Mouse (Mus musculus) gastrocnemius, adult 2 months (tissue): ENCODE measurements at regions not wholly inside any gene's neighbourhood (a gene's known extent, or its start where the extent isn't known, plus 50 kb on each side); places are given as distances from the start of the nearest gene placed in this dataset.

Experiments used
- DNase-seq: peaks from one replicate; pipeline ENCODE4 v3.0.0; 2022
- H3K27ac ChIP-seq: fragments of 200-600 bp; 2 replicates; pipeline ENCODE4 v1.8.1; 2022; ENCODE audit warnings: mild to moderate bottlenecking
- H3K4me3 ChIP-seq: fragments of 200-600 bp; 2 replicates; pipeline ENCODE4 v1.8.1; 2022; ENCODE audit warnings: mild to moderate bottlenecking, moderate library complexity
- CTCF ChIP-seq: fragments of 200-600 bp; IDR thresholded peaks from 2 replicates; pipeline ENCODE4 v1.8.1; 2022; ENCODE audit warnings: antibody characterized with exemption, mild to moderate bottlenecking, moderate library complexity
- intact Hi-C: fragments of 180-260 bp; cut with DNase I; formaldehyde crosslinking; loops from one replicate; pipeline ENCODE4 v1.15.1; 2025

DNA sequence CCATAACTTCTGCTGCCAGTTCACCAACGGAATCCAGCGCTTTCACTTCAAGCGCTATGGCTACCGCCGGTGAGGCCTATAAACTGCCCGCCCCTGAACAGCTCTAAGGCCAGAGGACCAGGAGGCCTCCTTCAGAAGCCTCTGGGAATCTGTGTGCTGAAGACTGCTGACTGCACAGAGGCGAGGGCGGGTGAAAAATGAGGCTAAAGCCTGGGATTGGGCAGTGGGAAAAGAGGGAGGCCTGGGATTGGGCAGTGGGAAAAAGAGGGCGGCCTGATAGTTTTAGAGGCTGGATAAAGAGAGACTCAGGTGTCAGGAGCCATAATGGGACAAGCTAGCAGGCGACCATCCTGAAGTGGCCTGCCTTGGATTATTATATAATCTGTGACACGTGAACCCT, 80.8 kb downstream of the Plekhb2 start:
- DNase-seq = no peak
- intact Hi-C loops = no loop called here
- no peak for TF ChIP-seq CTCF
- H3K27ac ChIP-seq = no peak overlapping the region
- H3K4me3 ChIP-seq = no peak overlapping the region

DNA sequence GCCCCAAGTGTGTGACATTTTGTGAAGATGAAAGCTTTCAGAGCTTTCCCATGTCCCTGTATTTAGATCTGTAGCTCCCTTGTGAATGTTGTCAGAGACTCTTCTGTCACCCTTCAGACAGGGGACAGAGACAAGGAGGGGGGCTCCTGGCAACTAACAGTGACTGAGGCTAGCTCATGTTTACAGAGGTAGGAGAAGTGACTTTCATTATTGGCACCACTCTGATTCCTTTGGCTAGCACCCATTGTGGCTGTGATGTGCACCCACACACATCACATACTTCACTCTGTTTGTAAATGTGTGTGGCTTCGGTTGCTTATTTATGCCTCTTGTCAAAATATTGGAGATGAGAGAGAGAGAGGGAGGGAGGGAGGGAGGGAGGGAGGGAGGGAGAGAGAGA, 93.4 kb downstream of the Plekhb2 start:
- intact Hi-C loops = no loop called here
- H3K4me3 ChIP-seq = no peak overlapping the region
- no peak overlapping the region for H3K27ac ChIP-seq
- no peak for DNase-seq
- no peak for TF ChIP-seq CTCF

GRCm38 (mm10) chr1:34961633-34962507, 112.1 kb downstream of the Plekhb2 start:
- no peak overlapping the region for H3K4me3 ChIP-seq
- DNase-seq = no peak
- H3K27ac ChIP-seq = no peak overlapping the region
- TF ChIP-seq CTCF = no peak
- intact Hi-C loops = no loop called here

DNA sequence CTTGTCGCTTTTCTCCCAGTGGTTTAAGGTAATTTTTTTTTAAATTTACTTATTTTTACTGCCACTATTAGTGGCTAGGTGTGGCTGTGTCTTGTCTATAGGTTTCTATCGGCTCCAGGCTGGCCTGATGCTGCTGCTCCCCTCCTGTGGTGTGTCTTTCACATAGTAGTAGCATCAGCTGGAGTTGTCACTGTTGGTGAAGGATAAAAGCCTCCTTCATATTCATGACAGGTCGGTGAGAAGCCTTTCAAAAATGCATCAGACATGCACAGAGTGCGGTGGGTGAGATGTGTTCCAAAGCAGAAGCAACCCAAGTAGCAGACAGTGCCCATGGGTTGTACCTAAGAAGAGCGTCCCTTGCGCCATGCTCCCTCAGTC, 112.7 kb downstream of the Plekhb2 start:
- Histone ChIP-seq H3K4me3 (no peak overlapping the region), H3K27ac (no peak overlapping the region)
- no peak for TF ChIP-seq CTCF
- intact Hi-C loops = no loop called here
- DNase-seq = no peak

GRCm38 (mm10) chr1:34974801-34975200, 125.0 kb downstream of the Plekhb2 start:
- no peak for TF ChIP-seq CTCF
- DNase-seq = no peak
- intact Hi-C loops = no loop called here
- Histone ChIP-seq H3K4me3 (no peak overlapping the region), H3K27ac (no peak overlapping the region)

GRCm38 (mm10) chr1:34978156-34978555, 128.4 kb downstream of the Plekhb2 start:
- no peak overlapping the region for H3K4me3 ChIP-seq
- no peak for DNase-seq
- intact Hi-C loops = no loop called here
- no peak overlapping the region for H3K27ac ChIP-seq
- no peak for TF ChIP-seq CTCF

DNA sequence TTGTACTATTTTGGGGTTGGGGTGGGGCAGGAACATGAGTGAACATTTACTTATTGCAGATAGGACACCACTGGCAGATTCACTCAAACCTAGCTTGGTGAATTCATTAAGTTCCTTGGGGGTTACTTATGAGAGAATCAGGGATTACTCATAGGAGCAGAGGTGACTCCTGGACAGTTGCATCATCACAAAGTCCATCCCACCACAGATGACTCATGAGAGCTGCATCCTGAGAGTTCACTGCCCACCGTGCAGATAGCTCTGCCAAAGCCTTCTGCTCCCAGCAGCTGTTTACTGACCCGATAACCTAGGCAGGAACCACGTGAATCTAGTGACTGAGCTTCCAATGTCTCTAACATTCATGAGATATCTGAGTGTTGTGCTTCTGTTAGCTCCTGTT, 129.6 kb downstream of the Plekhb2 start:
- DNase-seq = no peak
- TF ChIP-seq CTCF = no peak
- intact Hi-C loops = no loop called here
- no peak overlapping the region for H3K4me3 ChIP-seq
- no peak overlapping the region for H3K27ac ChIP-seq

- H3K4me3 ChIP-seq = no peak overlapping the region
- no peak overlapping the region for H3K27ac ChIP-seq
- no peak for DNase-seq
- TF ChIP-seq CTCF = no peak
- intact Hi-C loops = no loop called here
These were observed 132.2 kb downstream of the Plekhb2 start for GRCm38 (mm10) chr1:34981934-34982333.

DNA sequence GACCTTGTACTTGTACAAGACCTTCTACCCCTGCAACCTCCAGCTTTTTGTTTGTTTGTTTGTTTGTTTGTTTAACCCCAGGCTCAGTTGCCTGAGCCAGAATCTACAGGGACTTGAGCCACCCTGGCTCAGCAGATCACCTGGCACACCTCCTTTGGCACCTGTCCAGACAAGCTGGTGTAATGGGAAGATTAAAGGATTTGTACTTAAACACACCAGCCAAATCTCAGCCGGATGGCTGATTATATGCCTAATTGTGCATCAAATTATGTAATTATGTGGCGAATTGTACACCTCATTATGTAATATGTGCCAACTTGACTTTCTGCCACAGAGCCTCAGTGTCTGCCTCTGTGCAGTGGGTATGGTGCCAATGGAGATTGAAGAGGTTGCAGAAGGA, 133.2 kb downstream of the Plekhb2 start:
- no peak for TF ChIP-seq CTCF
- intact Hi-C loops = no loop called here
- Histone ChIP-seq H3K4me3 (no peak overlapping the region), H3K27ac (no peak overlapping the region)
- DNase-seq = no peak

DNA sequence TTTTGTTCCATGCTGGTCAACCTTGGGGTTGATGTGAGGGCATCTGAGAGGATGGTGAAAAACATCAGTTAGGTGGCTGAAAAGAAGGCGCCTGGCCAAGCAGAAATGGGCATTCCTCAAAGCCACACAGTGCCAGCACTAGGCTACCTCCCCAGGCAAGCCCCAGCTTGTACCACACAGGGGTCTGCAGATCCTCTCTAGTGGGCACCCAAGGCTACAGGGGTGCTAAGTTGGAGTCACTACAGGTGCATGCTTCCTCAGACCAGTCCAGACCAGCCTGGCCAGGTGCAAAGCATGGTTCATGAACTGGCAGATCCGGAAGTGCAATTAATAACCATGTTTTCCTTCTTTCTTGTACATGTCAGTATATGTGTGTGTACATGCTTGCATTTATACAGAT, 137.1 kb downstream of the Plekhb2 start:
- H3K27ac ChIP-seq = no peak overlapping the region
- TF ChIP-seq CTCF = no peak
- intact Hi-C loops = no loop called here
- H3K4me3 ChIP-seq = no peak overlapping the region
- DNase-seq = no peak

GRCm38 (mm10) chr1:34987650-34988221, 138.0 kb downstream of the Plekhb2 start:
- Histone ChIP-seq H3K27ac (no peak overlapping the region), H3K4me3 (no peak overlapping the region)
- DNase-seq = no peak
- intact Hi-C loops = no loop called here
- no peak for TF ChIP-seq CTCF

DNA sequence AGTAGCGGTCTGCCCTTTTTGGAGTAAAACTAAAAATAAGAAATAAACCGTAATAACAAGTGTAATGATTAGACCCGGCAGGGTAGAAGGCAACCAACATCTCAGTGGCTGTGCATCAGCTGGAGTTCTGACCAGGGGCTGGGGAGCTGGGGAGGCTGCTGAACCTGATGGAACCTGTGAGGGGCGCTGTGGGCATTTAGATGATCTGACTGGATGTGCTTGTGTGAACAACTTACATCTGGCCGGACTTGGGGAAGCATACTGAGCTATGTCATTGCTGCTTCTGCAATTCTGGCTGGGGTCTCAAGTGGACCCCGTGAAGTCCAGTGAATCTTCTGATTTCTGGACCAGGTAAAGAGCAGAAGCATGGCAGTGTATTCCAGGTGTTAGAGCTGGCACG, 138.4 kb downstream of the Plekhb2 start:
- intact Hi-C loops = no loop called here
- H3K27ac ChIP-seq = no peak overlapping the region
- no peak for DNase-seq
- H3K4me3 ChIP-seq = no peak overlapping the region
- TF ChIP-seq CTCF = no peak; the same call in 1 of the 2 replicates

DNA sequence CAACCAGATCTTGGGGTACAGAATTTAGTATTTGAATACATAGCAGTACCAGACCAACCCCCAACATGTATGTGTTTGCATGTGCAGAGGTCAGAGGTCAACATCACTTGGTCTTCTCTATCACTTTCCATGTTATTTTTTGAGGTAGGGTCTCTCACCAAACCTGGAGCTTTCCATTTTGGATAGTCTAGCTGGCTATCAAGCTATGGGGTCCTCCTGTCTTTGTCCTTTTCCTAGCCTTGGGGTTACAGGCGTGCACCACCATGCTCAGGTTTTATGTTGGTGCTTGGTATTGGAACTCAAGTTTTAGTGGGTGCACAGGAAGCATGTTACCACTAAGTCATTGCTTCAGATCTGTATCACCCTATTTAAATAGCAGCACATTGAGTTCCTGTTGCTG, 151.0 kb downstream of the Plekhb2 start:
- DNase-seq = no peak
- no peak overlapping the region for H3K27ac ChIP-seq
- no peak for TF ChIP-seq CTCF
- no peak overlapping the region for H3K4me3 ChIP-seq
- intact Hi-C loops = no loop called here

GRCm38 (mm10) chr1:35017471-35017870, 167.7 kb downstream of the Plekhb2 start:
- intact Hi-C loops = no loop called here
- no peak overlapping the region for H3K27ac ChIP-seq
- TF ChIP-seq CTCF = no peak
- DNase-seq = no peak
- H3K4me3 ChIP-seq = no peak overlapping the region
